Mouse (Mus musculus) testis, adult 2 months (tissue): ENCODE measurements around the gene Izumo4. TPM values are rescaled to one million over a fixed set of nuclear protein-coding genes. Genes with fewer than 3 reads are reported as not detected.

ENCODE experiments used
- H3K27ac ChIP-seq: fragments of 200-500 bp; 2 replicates; pipeline ENCODE4 v1.5.1; 2012; ENCODE audit warnings: low read depth, low read length; ENCODE audit not compliant: control insufficient read depth, insufficient read depth
- H3K27me3 ChIP-seq: fragments of 200-500 bp; 2 replicates; pipeline ENCODE4 v1.6.1; 2012; ENCODE audit warnings: mild to moderate bottlenecking, low read length, moderate library complexity; ENCODE audit not compliant: control insufficient read depth, insufficient read depth
- H3K36me3 ChIP-seq: fragments of 200-500 bp; 2 replicates; pipeline ENCODE4 v1.6.1; 2012; ENCODE audit warnings: mild to moderate bottlenecking, low read length; ENCODE audit not compliant: control insufficient read depth, insufficient read depth
- H3K4me1 ChIP-seq: fragments of 200-500 bp; 2 replicates; pipeline ENCODE4 v1.6.1; 2012; ENCODE audit warnings: low read length; ENCODE audit not compliant: control insufficient read depth, insufficient read depth
- H3K4me3 ChIP-seq: fragments of 200-500 bp; 2 replicates; pipeline ENCODE4 v1.5.1; 2012; ENCODE audit warnings: low read depth, mild to moderate bottlenecking, low read length, moderate library complexity, mixed read lengths; ENCODE audit not compliant: control insufficient read depth
- CTCF ChIP-seq: fragments of 200-500 bp; IDR thresholded peaks from 2 replicates; pipeline ENCODE4 v1.5.1; 2012; ENCODE audit warnings: low read depth, mild to moderate bottlenecking, inconsistent platforms, low read length, moderate library complexity; ENCODE audit not compliant: control insufficient read depth, insufficient read depth, insufficient replicate concordance
- POLR2A ChIP-seq: fragments of 200-500 bp; IDR thresholded peaks from 2 replicates; pipeline ENCODE4 v1.6.1; 2012; ENCODE audit warnings: low read depth, mild to moderate bottlenecking, inconsistent platforms, low read length, moderate library complexity; ENCODE audit not compliant: control insufficient read depth
- polyA plus RNA-seq: library from polyadenylated mRNA; depleted of rRNA; stranded (reverse); fragments of >200 nt; gene quantifications from 2 replicates; pipeline ENCODE4 v1.2.3, GENCODE M21; 2012

The Izumo4 gene
- polyA plus RNA-seq, 1 experiment: 385 TPM

GRCm38 (mm10) chr10:80682003-80682402 is 20.0 kb upstream of the Izumo4 start:
- peaks cover 16% of the 10 kb centered on the region for H3K4me1 ChIP-seq
- no peak for TF ChIP-seq POLR2A
- no peak for TF ChIP-seq CTCF
- H3K27ac ChIP-seq: no peak overlapping the region
- no peak overlapping the region for H3K4me3 ChIP-seq
- no peaks in the 10 kb centered on the region for H3K27me3 ChIP-seq
- no peaks in the 10 kb centered on the region for H3K36me3 ChIP-seq

DNA sequence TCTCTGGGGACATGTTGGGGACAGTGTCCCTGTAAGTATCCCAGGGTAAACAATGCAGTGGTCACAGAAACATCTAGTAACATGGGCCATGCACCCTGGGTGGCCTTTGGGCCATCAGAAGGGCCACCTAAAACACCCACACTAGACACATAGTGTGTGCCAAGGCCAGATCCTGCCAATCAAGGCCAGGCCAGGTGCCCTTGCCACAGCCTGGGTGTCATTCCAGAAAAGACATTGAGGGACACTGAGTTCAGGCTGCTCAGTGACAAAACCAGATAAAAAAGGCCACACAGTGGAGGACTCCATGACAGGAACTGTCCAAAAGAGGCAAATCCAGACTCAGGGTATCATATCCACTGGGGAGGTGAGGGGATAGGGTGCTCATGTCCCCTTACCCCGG is 18.3 kb upstream of the Izumo4 start:
- H3K4me3 ChIP-seq: no peak overlapping the region
- H3K4me1 ChIP-seq: peaks cover 3% of the 10 kb centered on the region
- no peaks in the 10 kb centered on the region for H3K36me3 ChIP-seq
- H3K27me3 ChIP-seq: no peaks in the 10 kb centered on the region
- H3K27ac ChIP-seq: no peak overlapping the region
- TF ChIP-seq CTCF (no peak), POLR2A (no peak)

- Histone ChIP-seq H3K4me3 (no peak overlapping the region), H3K27ac (no peak overlapping the region), H3K4me1 (no peaks in the 10 kb centered on the region; the same call in 1 of the 2 replicates), H3K36me3 (no peaks in the 10 kb centered on the region), H3K27me3 (no peaks in the 10 kb centered on the region)
- TF ChIP-seq POLR2A (no peak), CTCF (peak; percentile 63; the same call in 1 of the 2 replicates)
These were observed 17.8 kb upstream of the Izumo4 start for GRCm38 (mm10) chr10:80684214-80684613.

DNA sequence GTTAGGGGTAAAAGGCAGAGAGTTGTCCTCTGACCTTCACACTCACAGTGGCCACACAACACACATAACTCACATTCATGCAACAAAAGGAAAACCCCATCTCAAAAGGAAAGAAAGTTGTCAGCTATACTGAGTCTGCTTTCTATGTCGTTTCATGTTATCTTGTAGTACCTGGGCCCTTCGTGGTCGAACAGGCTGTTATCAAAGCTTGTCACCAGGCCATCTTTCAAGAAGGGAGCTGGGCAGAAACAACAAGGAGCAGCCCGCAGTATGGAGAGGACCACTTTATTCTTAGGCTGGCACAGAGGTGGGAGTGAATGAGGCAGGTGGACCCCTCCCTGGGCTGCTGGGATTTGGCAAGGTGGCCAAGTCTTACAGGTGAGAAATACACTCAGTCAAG is 17.0 kb upstream of the Izumo4 start:
- Histone ChIP-seq H3K4me3 (no peak overlapping the region), H3K27ac (no peak overlapping the region), H3K27me3 (no peaks in the 10 kb centered on the region), H3K4me1 (no peaks in the 10 kb centered on the region), H3K36me3 (no peaks in the 10 kb centered on the region)
- no peak for TF ChIP-seq POLR2A
- no peak for TF ChIP-seq CTCF

GRCm38 (mm10) chr10:80686617-80687016 is 15.4 kb upstream of the Izumo4 start:
- H3K27ac ChIP-seq: no peak overlapping the region
- TF ChIP-seq CTCF: no peak
- TF ChIP-seq POLR2A: no peak
- H3K4me1 ChIP-seq: no peaks in the 10 kb centered on the region
- H3K36me3 ChIP-seq: no peaks in the 10 kb centered on the region; the same call in 1 of the 2 replicates
- no peak overlapping the region for H3K4me3 ChIP-seq
- no peaks in the 10 kb centered on the region for H3K27me3 ChIP-seq

GRCm38 (mm10) chr10:80687850-80688249 is 14.1 kb upstream of the Izumo4 start:
- TF ChIP-seq CTCF: peak; percentile 49; the same call in 1 of the 2 replicates
- TF ChIP-seq POLR2A: no peak
- Histone ChIP-seq H3K36me3 (no peaks in the 10 kb centered on the region; the same call in 1 of the 2 replicates), H3K27ac (no peak overlapping the region), H3K27me3 (no peaks in the 10 kb centered on the region), H3K4me3 (no peak overlapping the region), H3K4me1 (no peaks in the 10 kb centered on the region)

DNA sequence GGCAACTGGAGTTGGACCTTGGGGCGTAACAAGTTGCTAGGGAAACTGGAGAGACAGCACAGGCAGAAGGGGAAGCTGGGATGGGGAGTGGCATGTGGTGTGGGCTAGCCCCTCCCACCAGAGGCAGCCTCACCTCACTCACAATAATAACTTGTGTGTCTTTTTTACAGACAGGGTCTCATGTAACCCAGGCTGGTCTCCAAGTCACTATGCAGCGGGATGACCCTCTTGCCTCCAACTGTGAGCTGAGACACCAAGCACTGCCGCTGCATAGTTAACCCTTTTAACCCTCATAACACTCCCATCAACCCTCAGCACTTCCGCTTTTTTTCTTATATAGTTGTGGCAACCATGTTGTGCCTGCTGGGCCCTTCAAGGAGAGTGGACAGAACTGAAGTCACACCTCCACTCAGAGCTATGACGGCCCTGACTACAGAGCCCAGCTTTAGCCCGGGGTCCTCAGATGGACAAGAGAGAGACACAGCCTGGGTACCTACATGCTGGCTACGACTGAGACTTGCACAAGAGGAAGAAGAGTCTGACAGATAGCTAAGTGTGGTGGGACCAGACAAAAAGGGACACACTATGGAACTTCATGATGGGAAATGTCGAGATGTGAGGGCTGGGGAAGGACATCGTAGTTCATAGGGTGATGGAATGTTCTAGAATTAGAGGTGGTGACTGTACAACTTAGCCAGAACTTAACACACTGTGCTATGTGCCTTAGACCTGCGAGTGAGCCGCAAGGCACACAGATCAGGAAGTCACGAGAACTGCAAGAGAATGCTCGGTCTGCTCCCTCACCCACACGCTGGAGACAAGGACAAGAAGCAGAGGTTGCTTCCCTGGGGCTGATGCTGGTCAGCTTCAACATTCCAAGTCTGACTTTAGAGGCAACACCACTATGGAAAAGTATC is 9.5 kb upstream of the Izumo4 start:
- Histone ChIP-seq H3K4me1 (peaks cover 7% of the 10 kb centered on the region), H3K27ac (no peak overlapping the region), H3K36me3 (no peaks in the 10 kb centered on the region; the same call in 1 of the 2 replicates), H3K27me3 (no peaks in the 10 kb centered on the region), H3K4me3 (no peak overlapping the region)
- TF ChIP-seq CTCF: no peak
- no peak for TF ChIP-seq POLR2A
